Mouse (Mus musculus) intestine, embryonic 14.5 days (tissue): ENCODE results near the gene Ift80. TPM values are rescaled to one million over a fixed set of nuclear protein-coding genes. Genes with fewer than 3 reads are reported as not detected.
A peak's percentile ranks its signal among the peaks of the same experiment; 100 is the strongest.

ENCODE experiments used
- ATAC-seq: fragments of 200-750 bp; cut with Nextera tagmentation; replicated peaks from 2 replicates; pipeline ENCODE4 v1.8.0; 2017; ENCODE audit warnings: low read depth, moderate number of reproducible peaks, moderate TSS enrichment, moderate library complexity; ENCODE audit not compliant: low FRiP score, low TSS enrichment
- DNase-seq: peaks from one replicate; pipeline ENCODE4 v3.0.0-alpha.2; 2018; ENCODE audit warnings: low spot score
- H3K27ac ChIP-seq: fragments of 300-500 bp; sonication (generic); 2 replicates; pipeline ENCODE4 v1.5.1; 2014; ENCODE audit warnings: low read depth, mild to moderate bottlenecking, control low read depth
- H3K27me3 ChIP-seq: fragments of 300-500 bp; sonication (generic); replicated peaks from 2 replicates; pipeline ENCODE4 v1.6.1; 2014; ENCODE audit warnings: low read length, control low read depth; ENCODE audit not compliant: control insufficient read depth, insufficient read depth
- H3K36me3 ChIP-seq: fragments of 300-500 bp; sonication (generic); 2 replicates; pipeline ENCODE4 v1.6.1; 2014; ENCODE audit warnings: low read length, control low read depth; ENCODE audit not compliant: control insufficient read depth, insufficient read depth
- H3K4me1 ChIP-seq: fragments of 300-500 bp; sonication (generic); replicated peaks from 2 replicates; pipeline ENCODE4 v1.6.1; 2014; ENCODE audit warnings: low read length, control low read depth, mixed read lengths; ENCODE audit not compliant: control insufficient read depth, insufficient read depth
- H3K4me2 ChIP-seq: fragments of 300-500 bp; sonication (generic); 2 replicates; pipeline ENCODE4 v1.6.1; 2014; ENCODE audit warnings: low read length
- H3K4me3 ChIP-seq: fragments of 300-500 bp; sonication (generic); 2 replicates; pipeline ENCODE4 v1.5.1; 2014; ENCODE audit warnings: low read depth, low read length, control low read depth, mixed read lengths
- H3K9ac ChIP-seq: fragments of 300-500 bp; sonication (generic); 2 replicates; pipeline ENCODE4 v1.6.1; 2014; ENCODE audit warnings: mild to moderate bottlenecking, low read length
- H3K9me3 ChIP-seq: fragments of 300-500 bp; sonication (generic); 2 replicates; pipeline ENCODE4 v1.6.1; 2016; ENCODE audit warnings: low read length, control low read depth; ENCODE audit not compliant: control insufficient read depth
- WGBS: fragments of 180-500 bp; shearing (Covaris S2); extraction: QIAGEN DNeasy Blood & Tissue Kit; methylation state at CpG from one replicate; pipeline ENCODE4 v1.1.7; 2014; 5-methylcytosine and 5-hydroxymethylcytosine counted together
- polyA plus RNA-seq: library from polyadenylated mRNA; unstranded; fragments of >200 nt; fragmentation: Nextera tagmentation; extraction: Ambion mirVana; gene quantifications from 2 replicates; pipeline ENCODE4 v1.2.1, GENCODE M21; 2014

The Ift80 gene
- polyA plus RNA-seq, 1 experiment from 2014 or later, result 12.5 TPM

DNA sequence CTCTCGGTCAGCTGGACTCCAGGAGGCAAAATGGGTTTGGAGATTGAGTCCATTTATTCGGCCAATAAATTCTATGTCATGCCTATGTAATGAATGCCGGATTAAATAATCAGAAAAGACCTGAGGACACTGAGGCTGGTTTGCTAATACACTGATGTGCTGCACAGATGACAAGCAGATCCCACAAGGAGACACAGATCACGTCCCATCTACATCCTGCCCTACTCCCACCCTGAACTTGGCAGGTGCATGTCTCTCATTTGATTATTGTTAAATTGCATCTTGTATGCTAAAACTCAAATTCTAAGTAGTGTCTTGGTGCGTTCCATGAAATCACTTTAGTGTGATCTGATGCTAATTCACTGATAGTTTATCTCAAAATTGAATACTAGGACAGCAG lies 117.5 kb downstream of the Ift80 start:
- no peak overlapping the region for H3K9ac ChIP-seq
- WGBS, result 91% methylated on average over 5 of the region's 5 CpGs
- no peak overlapping the region for H3K4me2 ChIP-seq
- H3K27me3 ChIP-seq, result no peaks in the 10 kb centered on the region
- H3K9me3 ChIP-seq, result no peaks in the 10 kb centered on the region
- DNase-seq (no peak), ATAC-seq (no peak)
- no peaks in the 10 kb centered on the region for H3K4me1 ChIP-seq
- H3K27ac ChIP-seq, result no peak overlapping the region
- no peaks in the 10 kb centered on the region for H3K36me3 ChIP-seq
- no peak overlapping the region for H3K4me3 ChIP-seq

- 83% methylated on average over 2 of the region's 2 CpGs for WGBS
- Histone ChIP-seq H3K27me3 (peaks cover 23% of the 10 kb centered on the region), H3K9ac (no peak overlapping the region), H3K4me3 (no peak overlapping the region), H3K36me3 (no peaks in the 10 kb centered on the region), H3K4me2 (no peak overlapping the region), H3K4me1 (no peaks in the 10 kb centered on the region), H3K27ac (no peak overlapping the region), H3K9me3 (no peaks in the 10 kb centered on the region)
- ATAC-seq (no peak), DNase-seq (no peak)
Observed at GRCm38 (mm10) chr3:68874079-68874478, 130.3 kb downstream of the Ift80 start.

GRCm38 (mm10) chr3:68870568-68870950 lies 133.8 kb downstream of the Ift80 start:
- Histone ChIP-seq H3K9ac (0 out of 2 replicates have a peak overlapping the region, but pooled peaks have one; percentile 45), H3K9me3 (no peaks in the 10 kb centered on the region), H3K4me3 (peak overlapping the region; percentile 56), H3K27ac (no peak overlapping the region), H3K4me2 (peak overlapping the region; percentile 99), H3K4me1 (no peaks in the 10 kb centered on the region), H3K27me3 (peaks cover 39% of the 10 kb centered on the region), H3K36me3 (no peaks in the 10 kb centered on the region)
- no peak for DNase-seq
- WGBS, result 4% methylated on average over 15 of the region's 15 CpGs
- no peak for ATAC-seq

- Histone ChIP-seq H3K27ac (no peak overlapping the region), H3K4me2 (peak overlapping the region; percentile 99), H3K9me3 (no peaks in the 10 kb centered on the region), H3K9ac (peak overlapping the region; percentile 45), H3K36me3 (no peaks in the 10 kb centered on the region), H3K4me1 (no peaks in the 10 kb centered on the region), H3K27me3 (peaks cover 39% of the 10 kb centered on the region), H3K4me3 (peak overlapping the region; percentile 56)
- peak; percentile 82 for DNase-seq
- under 1% methylated on average over 90 of the region's 96 CpGs for WGBS
- peak; percentile 85 for ATAC-seq
Observed at GRCm38 (mm10) chr3:68869691-68870567, 134.4 kb downstream of the Ift80 start.

GRCm38 (mm10) chr3:68869211-68869690 lies 135.1 kb downstream of the Ift80 start, which contains the start of gene 1110032F04Rik:
TSS of gene 1110032F04Rik (plus strand) at chr3:68869586.
- WGBS, result under 1% methylated on average over 54 of the region's 62 CpGs
- DNase-seq, result peak; percentile 74
- ATAC-seq, result peak; percentile 69; the same call in 1 of the 2 replicates

DNA sequence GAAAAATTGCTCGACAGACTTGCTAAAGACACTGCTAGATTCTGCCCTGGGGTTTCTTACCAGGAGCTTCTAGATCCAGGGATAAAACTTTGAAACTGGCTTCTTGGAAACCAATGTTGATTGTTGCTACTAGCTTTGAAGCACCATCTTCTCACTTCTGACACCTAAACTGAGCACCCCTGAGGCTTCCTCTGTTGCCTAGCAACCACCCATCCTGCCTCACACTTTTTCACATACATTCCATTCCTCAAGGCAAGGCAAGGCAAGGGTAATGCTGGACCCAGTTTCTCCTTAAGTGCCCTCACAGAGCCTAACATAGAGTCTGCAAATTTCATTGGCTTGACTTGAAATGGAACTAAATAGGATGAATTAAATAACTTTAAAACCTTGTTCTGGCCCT lies 152.0 kb downstream of the Ift80 start:
- Histone ChIP-seq H3K4me3 (no peak overlapping the region), H3K27ac (no peak overlapping the region)
- WGBS, result 66% methylated on average over 1 of the region's 1 CpGs

More at GRCm38 (mm10) chr3:68869211-68869690, 135.1 kb downstream of the Ift80 start, which contains the start of gene 1110032F04Rik:
- Histone ChIP-seq H3K27me3 (peaks cover 39% of the 10 kb centered on the region), H3K4me3 (peak within 1 kb of the TSS; percentile 56), H3K4me2 (peak within 1 kb of the TSS; percentile 99), H3K27ac (no peak within 1 kb of the TSS), H3K4me1 (no peaks in the 10 kb centered on the region), H3K9ac (peak within 1 kb of the TSS; percentile 45), H3K36me3 (no peaks in the 10 kb centered on the region), H3K9me3 (no peaks in the 10 kb centered on the region)

GRCm38 (mm10) chr3:68848323-68848722 lies 156.0 kb downstream of the Ift80 start:
- H3K36me3 ChIP-seq, result no peaks in the 10 kb centered on the region
- ATAC-seq (no peak), DNase-seq (no peak)
- 61% methylated on average over 3 of the region's 3 CpGs for WGBS
- H3K27ac ChIP-seq, result no peak overlapping the region
- H3K27me3 ChIP-seq, result no peaks in the 10 kb centered on the region
- H3K4me3 ChIP-seq, result no peak overlapping the region
- H3K4me1 ChIP-seq, result no peaks in the 10 kb centered on the region
- H3K9me3 ChIP-seq, result no peaks in the 10 kb centered on the region
- H3K4me2 ChIP-seq, result no peak overlapping the region
- H3K9ac ChIP-seq, result no peak overlapping the region

More for the DNA sequence above, 152.0 kb downstream of the Ift80 start:
- Histone ChIP-seq H3K4me1 (no peaks in the 10 kb centered on the region), H3K9me3 (no peaks in the 10 kb centered on the region), H3K4me2 (no peak overlapping the region), H3K36me3 (no peaks in the 10 kb centered on the region), H3K9ac (no peak overlapping the region), H3K27me3 (no peaks in the 10 kb centered on the region)
- no peak for DNase-seq
- no peak for ATAC-seq

DNA sequence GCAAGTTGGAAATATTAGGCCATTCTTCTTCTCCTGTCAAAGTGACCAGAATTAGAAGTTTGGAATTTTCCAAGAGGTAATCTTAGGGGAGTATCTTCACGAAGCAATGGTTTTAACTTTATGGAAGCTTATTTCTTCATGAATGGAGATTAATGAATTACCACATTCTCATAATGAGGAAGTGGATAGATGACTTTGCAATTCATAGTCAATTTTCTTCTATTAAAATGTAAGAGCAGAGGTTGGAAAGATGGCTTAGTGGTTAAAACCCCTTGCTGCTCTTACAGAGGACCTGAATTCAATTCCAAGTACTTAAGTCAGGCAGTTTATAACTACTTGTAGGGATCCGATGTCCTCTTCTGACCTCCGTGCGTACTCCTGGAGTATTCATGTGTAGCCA lies 160.3 kb downstream of the Ift80 start:
- H3K4me1 ChIP-seq, result no peaks in the 10 kb centered on the region

More for the DNA sequence above, 160.3 kb downstream of the Ift80 start:
- WGBS, result 95% methylated on average over 4 of the region's 4 CpGs
- no peak overlapping the region for H3K27ac ChIP-seq
- no peak for DNase-seq
- H3K36me3 ChIP-seq, result no peaks in the 10 kb centered on the region
- no peaks in the 10 kb centered on the region for H3K9me3 ChIP-seq
- H3K4me2 ChIP-seq, result no peak overlapping the region
- no peak overlapping the region for H3K4me3 ChIP-seq
- H3K9ac ChIP-seq, result no peak overlapping the region
- no peaks in the 10 kb centered on the region for H3K27me3 ChIP-seq
- no peak for ATAC-seq
